Mouse (Mus musculus) granulocyte monocyte progenitor cell, adult 5-6 weeks (primary cell): ENCODE measurements around the gene Papss1. TPM values are rescaled to one million over a fixed set of nuclear protein-coding genes. Genes with fewer than 3 reads are reported as not detected.
"Not testable (repeated sequence)": the region's sequence is repeated elsewhere in the genome, so short reads cannot be mapped to it uniquely, and the experiment has no call there.

Source experiments
- ATAC-seq: replicated peaks from 2 replicates; pipeline ENCODE4 v1.8.0; 2016; ENCODE audit warnings: mild to moderate bottlenecking, moderate TSS enrichment, inconsistent platforms; ENCODE audit not compliant: poor library complexity, severe bottlenecking
- total RNA-seq, 2 experiments: library from RNA; stranded (forward) in 1 of 2; stranded (reverse) in 1 of 2; fragments of 200-712, 200-1000 nt in 1 of 2; fragments of >200 nt in 1 of 2; fragmentation: Nextera tagmentation in 1 of 2; gene quantifications; 2 replicates each; pipeline ENCODE4 v1.2.3; 2014 to 2017

The Papss1 gene
- total RNA-seq (2014; fragmentation: Nextera tagmentation) (15.4 and 19.6 TPM in 2 replicates), total RNA-seq (2017) (25.3 and 29.0 TPM in 2 replicates)

- peak; percentile 97 for ATAC-seq
Observed at GRCm38 (mm10) chr3:131564430-131565256, at the start of gene Papss1. Gene Papss1, plus strand, starts transcription at chr3:131564768.

DNA sequence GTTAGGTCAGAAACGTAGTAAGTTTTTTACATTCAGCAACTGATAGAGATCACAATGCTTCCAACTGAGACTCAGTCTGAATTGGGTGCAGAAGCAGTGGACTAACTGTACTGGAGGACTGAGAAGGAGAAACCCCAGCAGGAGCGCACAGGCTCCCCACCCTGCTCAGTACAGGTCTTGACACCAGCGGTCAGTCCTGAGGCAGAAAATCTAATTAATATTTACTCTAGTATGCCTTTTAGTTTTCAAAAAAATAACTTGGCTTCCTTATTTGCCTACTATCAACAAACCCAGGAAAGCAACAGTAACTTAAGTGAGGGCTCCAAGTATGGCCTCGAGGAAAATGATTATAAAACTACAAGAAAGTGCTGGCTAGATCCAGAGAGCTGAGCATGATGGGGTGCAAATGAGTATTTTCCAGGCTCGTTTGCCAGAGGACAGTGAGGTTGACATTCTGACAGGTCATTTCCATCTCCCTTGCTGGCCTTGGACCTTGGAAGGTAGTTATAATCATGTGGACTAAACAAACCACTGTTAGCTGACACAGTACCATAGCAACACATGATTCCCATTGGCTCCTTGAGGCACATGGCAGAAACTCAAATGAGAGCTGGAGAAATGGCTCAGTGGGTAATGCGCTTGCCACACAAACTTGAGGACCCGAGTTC lies 48.1 kb upstream of the Papss1 start:
- ATAC-seq: no peak

DNA sequence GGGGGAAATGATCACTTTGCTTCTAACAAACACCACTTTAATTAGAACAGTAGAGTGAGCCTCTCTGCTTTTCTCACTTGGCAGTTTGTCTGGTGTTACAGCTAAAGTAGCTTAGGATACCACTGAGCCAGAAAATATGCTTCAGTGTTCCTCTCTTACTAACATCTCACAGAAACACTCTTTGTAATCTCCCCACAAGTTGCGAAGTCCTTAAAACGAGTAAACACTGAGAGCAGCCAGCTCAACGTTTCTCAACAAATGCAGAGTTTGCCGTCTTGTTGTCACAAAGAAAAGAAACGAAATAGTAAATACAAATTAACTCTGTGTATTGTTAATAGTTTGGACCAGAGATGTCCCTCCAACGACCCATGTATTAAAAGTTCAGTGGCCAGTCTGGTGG lies 46.8 kb upstream of the Papss1 start:
- no peak for ATAC-seq

- ATAC-seq: no peak
Observed at GRCm38 (mm10) chr3:131521206-131521605, 43.4 kb upstream of the Papss1 start.

DNA sequence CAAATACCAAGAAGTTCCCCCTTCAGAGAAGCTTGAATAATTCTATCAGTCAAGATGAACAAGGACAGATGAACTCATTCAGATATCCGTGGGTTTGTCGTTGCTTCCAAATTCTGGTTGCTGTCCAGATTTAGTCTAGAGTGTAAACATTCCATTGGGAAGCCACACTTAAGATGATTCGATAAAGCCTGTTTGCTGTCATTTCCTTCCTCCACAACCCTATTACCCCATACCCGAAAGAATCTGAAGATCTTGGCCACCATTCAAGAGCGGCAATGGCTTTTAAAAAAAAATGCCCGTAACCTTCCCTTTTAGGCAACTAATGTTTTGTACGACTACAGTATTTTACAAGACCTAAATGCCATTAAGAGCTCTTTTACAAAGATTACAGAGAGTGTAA lies 42.3 kb upstream of the Papss1 start:
- ATAC-seq: peak; percentile 78

DNA sequence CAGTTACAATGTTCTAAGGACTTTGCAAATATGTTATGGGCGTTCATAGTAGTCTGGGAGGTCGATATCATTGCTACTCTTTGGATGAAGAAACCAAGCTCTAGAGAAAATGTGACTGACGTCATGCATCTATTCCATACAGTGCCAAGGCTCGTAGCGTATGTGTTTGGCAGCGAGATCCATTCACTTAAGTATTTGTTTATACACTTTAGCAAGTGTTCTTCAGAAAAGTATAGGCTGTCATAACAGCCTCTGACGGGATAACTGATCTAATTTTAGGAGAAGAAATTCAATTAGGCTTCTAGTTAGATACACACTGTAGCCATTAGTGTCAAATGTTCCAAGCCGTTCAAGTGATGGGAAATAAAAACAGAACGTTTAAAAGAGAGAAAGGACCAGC lies 40.8 kb upstream of the Papss1 start:
- ATAC-seq: no peak

DNA sequence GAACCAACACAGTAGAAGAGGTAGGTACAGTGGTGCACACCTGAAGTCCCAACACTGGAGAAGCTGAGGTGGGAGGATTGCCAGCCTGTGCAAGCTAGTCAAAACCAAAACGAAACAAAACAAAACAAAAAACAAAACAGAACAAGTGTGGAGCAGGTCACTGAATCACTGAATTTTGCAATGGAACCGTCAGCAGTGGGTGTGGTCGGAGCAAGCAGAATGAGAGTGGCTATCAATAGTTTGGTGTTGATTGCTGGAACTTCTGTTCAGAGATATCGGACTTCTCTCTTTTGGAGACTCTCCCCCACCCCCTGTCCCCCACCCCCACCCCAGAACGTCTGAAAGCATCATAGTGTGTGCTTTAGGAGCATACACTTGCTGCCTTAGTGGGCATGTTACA lies 40.4 kb upstream of the Papss1 start:
- ATAC-seq: peak; percentile 67

DNA sequence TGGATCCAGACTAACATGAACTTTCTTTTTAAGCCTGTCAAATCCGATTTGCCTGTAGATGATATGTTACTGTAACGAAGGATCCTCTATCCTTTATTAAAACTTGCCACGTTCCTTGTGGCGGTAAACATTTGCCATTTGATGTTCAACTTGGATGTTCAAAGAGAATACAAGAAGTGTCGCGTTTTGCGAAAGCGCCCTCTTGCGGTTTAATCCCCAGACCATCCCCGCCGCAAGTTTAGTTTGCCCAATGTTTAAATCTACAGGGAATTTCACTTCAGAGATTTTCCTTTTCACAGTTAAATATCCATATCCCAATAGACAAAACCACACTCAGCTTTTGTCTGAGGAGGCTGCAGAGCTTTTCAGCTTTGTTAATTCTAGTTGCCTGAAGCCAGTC lies 39.8 kb upstream of the Papss1 start:
- ATAC-seq: peak; percentile 47; the same call in 1 of the 2 replicates

GRCm38 (mm10) chr3:131525229-131525628 lies 39.3 kb upstream of the Papss1 start:
- ATAC-seq: no peak

- no peak for ATAC-seq
Observed at GRCm38 (mm10) chr3:131541244-131541942, 23.2 kb upstream of the Papss1 start.

DNA sequence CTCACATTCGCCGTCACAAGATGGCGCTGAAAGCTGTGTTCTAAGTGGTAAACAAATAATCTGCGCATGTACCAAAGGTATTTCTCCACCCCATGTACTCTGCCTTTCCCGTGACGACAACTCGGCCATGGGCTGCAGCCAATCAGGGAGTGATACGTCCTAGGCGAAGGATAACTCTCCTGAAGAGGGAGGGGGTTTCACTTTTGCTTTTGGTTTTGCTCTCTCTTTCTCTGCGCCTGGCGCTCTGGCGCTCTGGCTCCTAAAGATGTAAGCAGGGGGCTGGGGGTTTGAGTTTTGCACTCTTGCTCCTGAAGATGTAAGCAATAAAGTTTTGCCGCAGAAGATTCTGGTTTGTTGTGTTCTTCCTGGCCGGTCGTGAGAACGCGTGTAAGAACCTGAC lies 17.0 kb upstream of the Papss1 start:
- not testable (repeated sequence) for ATAC-seq

- ATAC-seq: no peak
Observed at GRCm38 (mm10) chr3:131550046-131550445, 14.5 kb upstream of the Papss1 start.

DNA sequence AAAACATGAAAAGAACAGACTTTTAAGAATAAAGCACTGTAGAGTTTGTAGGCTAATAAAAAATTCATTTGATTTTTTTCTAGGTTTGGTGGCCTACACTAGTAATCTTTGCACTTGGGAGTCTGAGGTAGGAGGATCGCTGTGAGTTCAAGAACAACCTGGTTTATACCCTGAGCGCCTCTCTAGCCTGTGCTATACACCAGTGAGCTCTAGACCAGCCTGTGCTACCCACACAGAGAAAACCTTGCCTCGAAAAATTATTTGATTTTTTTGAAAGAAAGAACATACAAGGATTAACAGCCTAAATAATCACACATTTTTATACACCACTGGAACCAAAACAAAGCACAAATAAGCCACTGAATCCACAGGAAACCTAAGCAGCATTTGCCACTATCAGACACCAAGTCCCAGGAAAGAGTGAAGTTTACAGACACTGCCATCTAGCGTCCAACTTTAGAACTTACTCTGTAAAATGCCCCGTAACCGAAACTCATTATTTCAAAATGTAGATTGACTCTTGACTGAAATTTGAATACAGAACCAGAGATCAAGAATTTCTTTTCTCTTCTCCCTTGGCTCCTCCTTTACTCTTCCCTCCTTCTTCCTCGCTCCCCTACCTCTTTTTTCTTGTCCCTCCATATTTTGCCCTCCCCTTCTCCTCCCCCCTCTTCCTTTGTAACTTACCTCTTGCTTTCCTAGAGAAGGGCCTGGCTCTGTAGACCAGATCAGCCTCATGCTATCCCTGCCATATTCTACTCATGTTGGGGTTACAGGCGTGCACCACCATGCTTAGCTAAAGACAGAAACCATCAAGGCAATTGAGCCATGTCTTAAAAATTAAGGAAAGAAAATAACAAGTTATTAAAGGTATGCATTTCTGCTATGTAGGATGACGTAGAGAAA lies 12.0 kb upstream of the Papss1 start:
- ATAC-seq: peak; percentile 88

DNA sequence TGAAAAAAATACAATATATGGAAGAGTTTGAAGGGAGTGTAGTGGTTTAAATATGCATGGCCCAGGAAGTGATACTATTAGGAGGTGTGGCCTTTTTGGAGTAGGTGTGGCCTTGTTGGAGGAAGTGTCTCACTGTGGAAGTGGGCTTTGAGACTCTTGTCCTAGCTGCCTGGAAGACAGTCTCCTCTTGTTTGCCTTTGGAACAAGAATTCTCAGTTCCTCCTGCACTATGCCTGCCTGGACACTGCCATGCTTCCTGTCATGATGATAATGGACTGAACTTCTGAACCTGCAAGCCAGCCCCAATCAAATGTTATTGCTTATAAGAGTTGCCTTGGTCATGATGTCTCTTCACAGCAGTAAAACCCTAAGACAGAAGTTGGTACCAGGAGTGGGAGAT lies 8.8 kb upstream of the Papss1 start:
- ATAC-seq: peak; percentile 61

- ATAC-seq: no peak
Observed at GRCm38 (mm10) chr3:131561591-131561990, 3.0 kb upstream of the Papss1 start.

DNA sequence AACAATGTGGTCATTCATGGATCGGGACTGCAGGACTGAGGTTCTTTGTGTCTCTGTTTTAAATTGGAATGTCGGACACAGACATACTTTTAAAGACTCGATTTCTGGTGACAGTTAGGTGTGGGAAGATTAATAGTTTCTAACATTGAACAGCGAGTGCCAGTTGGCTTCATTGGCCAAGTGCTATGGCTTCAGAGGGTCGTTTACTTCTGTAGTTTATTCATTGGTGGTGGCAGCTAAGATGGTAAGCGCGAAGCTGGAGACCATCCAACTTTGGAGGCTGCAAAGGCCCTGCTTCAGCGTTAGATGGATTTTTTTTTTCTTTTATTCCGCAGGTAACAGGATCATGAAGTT lies 666 bp downstream of the Papss1 start:
- ATAC-seq: no peak

- ATAC-seq: no peak
Observed at GRCm38 (mm10) chr3:131566281-131566680, 1.7 kb downstream of the Papss1 start.

- ATAC-seq: no peak
Observed at GRCm38 (mm10) chr3:131570506-131570905, 5.9 kb downstream of the Papss1 start.

- ATAC-seq: no peak
Observed at GRCm38 (mm10) chr3:131573555-131573954, 9.0 kb downstream of the Papss1 start.

DNA sequence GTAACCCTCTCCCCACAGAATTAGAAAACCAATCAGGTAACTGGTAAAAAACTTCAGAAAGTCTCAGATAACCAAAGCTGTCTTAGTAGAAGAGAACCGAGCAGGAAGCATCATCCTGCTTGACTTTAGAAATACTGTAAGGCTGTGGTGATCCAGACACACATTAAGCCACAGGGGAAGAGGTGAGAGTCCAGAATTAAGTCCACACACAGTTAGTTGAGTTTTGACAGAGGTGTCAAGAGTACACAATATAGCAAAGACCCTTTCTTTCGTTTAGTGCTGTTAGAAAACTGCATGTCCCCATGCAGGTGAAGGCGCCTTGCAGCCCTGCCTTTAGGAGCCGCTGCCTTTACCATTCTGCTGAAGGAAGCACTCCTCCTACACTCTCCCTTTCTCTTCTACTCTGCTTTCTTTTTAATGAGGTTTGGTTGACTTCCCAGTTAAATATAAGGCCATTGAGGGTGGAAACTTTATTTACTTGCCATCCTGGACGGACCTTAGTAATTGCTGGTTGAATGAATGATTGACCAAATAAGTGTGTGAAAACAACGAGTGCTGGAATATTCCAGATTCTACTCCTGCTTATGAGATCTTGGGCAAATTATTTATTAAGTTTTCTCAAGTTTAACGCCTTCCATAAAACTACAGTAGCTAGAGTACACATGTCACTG lies 14.0 kb downstream of the Papss1 start:
- ATAC-seq: no peak
